Mouse (Mus musculus) B cell, adult 2 months (primary cell): ENCODE results near the gene Rgs8.

Source experiments
- DNase-seq, 2 experiments: peaks; one replicate each; pipeline ENCODE4 v3.0.0; 2022

The Rgs8 gene

DNA sequence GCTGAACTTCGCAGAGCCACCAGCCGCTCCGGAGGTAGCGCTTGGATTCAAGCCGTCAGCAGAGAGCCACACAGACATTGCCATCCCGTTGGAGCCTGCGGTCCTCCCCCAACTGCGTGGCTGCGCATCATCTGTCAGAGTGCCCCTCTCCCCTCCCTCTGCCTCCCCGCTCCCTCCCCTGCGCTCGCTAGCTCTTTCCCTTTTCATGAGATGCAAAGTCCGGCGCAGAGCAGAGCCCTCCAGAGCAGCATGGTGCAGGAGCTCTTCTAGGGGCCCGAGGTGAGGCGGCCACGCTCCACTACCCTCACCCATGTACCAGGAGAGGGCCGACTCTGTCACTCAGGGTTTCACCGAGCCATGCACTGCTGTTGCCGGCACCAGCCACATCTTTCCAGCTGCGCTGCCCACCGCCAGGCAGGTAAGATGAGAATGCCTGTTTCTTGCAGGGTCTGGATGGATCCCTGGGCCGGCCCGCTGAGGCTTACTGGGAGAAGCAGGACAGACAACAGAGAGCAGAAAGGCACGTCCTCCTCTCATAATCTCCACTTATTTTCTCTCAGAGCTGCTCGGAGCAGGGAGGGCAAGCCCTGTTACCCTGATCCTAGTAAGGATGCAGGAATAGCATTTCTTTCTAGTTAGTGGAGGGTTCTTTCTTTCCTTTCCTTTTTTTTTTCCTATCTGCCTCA, at the start of gene Rgs8:
TSS of gene Rgs8 (plus strand) at position 88 of the 686 bp plus-strand sequence.
- DNase-seq: peak in 1 of 2 experiments; percentile 9

DNA sequence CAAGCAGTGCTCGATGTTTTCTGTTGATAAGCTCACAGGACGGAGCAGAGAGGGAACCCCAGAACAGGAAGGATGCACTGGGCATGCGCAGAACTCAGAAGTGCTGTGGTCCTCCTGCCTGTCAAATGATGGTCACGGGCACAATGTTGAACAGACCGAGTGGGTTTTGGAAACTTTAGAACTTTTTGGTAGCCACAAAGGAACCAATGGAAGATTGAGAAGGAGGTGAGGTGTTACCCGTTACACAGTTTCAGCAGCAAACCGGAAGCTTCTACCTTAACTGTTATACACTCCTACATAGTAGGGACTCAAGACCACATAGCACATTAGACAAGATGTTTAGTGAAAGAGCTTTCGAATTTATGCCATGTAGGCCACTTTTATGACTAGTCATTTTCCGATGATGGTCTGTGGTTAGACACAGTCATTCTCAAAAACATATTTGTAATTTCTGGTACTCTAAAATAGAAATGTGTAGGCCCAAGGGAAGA, 35.4 kb upstream of the Rgs8 start:
- peak; percentile 47 to 55 for DNase-seq

DNA sequence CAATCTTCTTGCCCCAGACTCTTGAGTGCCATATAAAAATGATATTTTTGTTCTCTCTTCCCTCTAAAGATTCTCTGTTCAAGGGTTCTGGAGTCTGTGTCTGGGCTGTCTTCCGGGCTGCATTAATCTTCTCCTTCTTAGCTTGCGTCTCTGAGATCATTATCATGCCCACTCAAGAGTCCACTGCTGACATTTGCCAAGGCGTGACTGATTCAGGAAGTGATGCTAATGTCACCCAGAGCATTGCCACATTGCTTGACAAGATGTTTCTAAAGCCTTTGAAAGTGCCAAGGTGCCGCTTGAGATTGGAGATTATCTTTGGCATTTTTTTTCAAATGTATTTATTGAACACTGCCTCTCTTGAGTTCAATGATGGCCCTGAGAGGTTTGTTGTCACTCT, 29.8 kb upstream of the Rgs8 start:
- no peak for DNase-seq

DNA sequence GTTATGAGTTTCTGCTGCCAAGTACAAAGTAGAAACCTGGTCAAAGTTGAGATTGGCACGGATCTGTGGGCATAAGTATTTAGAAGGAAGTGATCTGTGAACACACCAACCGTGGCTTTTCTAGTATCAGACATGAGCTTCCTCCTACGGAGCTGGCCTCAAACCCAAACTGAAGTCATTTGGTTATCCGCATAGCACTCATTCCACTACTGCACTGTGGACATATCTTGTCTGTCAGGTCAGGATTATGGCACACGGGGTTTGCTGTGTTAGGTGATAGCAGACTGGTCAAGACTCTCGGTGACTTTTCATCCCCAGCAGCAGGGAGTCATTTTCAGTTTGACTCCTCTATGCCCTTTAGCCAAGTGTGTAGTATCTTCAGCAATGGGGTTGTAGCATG, 20.1 kb upstream of the Rgs8 start:
- peak; percentile 6 to 23 for DNase-seq

DNA sequence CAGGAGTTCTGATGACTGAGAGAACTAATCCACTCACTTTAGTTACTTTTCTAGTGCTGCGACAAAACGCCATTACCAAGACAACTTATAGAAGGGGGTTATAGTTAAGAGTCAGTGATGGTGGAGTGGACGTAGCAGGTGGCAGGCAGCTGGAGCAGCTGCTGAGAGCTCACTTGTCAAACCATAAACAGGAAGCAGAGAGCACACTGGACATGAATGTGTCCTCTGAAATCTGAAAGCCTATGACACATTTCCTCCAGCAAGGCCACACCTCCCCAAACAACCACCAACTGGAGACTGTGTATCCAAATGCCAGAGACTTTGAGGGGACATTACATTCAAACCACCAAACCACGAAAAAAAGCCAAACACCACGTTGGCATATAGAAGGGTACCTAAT, 17.8 kb upstream of the Rgs8 start:
- DNase-seq: no peak

DNA sequence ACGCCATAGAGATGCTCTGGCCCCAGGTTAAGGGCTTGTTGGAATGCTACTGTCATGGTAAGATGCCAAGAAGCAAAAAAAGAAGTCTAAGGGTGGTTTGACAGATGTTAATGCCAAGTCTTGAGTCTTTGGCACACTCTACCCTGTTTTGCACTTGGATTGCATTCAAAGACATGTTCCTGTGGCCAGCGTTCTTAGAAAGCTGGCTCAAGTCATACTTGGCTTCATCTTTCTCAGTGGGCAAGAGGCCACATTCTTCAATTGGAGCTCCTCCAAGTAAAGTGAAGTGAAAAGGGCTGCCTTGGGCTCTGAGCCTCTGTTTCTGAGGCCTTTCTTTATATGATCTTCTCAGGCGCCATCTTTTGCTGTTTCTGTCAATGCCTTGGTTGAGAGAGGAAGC, 17.3 kb upstream of the Rgs8 start:
- DNase-seq: no peak

DNA sequence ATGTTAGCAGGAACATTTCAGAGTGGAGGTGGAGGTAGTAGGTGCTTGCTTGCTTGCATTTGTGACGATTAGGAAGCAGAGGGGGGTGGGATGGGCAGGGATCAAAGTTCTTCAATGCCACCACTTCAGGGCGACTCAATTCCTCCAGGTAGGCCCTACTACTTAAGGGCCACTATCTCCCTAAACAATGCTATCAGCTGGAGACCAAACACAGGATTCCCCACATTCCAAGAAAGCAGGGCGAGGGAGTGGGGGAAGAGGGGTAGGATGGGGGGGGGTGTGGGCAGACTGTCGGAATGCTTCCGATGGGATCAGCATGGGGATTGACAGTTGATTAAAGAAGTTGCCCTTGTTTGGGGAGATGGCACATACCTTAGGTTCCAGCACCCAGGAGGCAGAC, 16.0 kb upstream of the Rgs8 start:
- no peak for DNase-seq

DNA sequence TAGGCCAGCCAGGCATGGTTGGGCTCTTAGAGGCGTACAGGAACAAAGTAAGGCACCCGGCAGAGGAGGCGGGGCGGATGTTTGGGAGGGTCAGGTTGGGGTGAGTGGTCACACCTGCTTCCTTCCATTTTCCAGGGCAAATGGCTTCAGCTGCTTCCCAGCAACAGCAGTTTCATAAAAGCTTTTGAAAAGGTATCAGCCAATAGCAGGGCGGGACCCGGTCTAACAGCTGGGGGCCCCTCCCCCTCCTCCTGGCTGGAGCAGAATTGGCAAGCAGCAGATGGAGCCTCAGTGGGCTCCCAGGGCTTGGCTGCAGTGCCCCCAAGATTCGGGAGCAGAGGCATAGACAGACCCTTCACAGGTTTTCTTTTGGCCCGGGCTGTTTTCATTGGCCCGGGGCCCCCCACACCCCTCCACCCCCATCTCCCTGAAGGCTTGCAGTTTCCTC, 11.3 kb upstream of the Rgs8 start:
- no peak for DNase-seq

DNA sequence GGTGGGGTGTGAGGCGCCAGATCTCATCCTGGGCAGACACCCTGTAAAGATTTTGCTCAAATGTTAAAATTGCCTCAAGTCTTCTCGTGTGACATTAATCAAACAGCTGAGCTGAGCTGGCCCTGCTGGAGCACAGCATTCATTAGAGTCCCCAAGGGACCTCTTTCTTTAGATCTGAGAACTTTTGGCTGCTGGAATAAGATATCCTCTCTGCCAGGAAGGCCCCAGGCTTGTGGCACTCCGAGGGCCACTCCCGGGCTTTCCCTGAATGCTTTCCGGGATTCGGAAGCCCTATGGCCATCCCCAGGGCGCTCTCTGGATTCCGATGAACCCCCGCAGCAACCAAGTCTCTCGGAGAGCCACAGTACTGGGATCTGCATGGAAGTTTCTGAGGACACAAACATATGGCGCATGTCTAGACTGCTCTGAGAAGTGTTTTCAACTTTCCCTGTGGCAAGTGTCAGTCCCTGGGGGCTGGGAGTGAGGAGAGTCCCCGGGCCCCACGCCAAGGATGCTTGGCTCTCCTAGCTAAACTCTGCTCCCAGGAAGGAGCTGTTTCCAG, 10.8 kb upstream of the Rgs8 start:
- DNase-seq: no peak

DNA sequence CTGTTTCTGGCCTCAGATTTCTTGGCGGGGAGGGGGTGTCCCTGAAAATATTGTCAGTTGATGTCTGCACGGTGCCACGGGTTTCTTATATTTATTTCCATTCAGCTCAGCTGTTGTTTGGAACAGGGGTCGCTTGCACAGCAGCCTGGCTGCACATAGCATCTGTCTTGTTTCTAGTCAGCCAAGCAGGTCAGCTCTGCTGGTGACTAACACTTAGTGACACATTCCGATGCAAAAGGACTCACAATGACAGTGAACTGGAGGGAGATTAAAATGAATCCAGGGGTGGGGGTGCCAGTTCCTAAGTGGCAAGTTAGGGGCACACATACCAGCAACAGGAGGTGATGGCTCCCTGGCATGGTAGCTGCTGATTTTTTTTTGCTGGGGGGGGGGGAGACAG, 849 bp downstream of the Rgs8 start:
- DNase-seq: no peak

DNA sequence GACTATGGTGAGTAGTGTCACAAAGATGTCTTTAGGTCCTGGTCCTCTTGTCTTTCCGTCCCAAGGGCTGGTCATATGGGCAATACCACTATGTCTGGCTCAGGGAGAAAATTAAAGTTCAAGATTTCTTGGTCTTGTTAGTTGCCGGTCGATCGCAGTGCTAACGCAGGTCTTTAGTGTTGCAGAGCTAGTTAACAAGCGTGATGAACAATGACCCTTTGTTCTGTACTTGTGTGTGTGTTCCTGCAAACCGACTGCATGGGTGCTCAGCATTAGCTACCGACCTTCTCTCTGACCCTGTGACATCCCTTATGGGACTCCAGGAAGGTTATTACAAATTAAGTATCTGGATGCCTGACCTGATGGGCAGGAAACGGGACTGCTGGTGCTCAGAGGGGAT, 6.8 kb downstream of the Rgs8 start:
- no peak for DNase-seq

DNA sequence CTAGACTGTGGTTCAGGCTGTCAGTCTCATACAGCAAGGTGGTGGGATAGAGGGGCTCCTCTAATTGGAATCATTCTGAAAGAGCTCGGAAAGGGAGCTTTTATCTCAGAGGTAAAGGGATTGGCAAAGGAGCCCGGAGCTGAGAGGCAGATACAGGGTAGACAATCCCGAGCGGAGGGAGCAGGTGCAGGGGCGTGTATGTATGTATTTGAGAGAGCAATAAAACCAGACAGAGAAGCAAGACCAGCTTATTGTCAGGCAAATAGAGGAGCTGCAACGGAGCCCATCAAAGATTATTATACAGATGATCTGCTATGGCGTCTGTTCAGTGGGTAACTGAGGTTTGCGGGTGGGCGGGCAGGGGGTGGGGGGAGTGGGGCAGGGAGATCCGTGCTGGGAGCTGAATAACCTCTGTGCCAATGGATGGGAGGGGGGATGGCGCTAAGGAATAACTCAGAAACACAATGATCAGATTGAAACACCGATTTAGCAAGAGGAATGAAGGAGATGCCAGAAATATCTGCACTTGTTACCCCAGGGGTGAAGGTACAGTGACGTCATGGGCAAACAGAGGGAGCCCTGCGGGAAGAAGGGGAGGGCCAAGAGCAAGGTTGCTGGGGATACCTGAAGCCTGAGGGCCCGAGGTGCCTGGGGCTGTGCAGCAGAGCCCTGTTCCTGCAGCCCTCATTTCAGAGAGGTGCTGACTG, 8.3 kb downstream of the Rgs8 start:
- DNase-seq: no peak

DNA sequence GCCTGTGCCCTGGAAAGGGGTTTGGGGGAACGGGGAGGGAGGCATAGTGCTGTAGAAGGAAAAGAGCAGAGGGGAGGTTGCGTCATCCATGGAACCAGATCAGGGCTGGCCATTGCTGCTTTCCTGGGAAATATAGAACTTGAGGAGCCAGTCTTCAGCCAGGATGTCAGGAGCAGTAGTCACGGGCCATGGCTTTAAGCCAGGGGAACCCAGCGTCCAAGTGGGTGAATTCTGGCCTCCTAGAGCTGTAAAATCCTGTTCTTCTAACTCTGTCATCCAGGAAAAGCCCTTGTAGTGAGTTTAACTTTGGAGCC, 8.8 kb downstream of the Rgs8 start:
- DNase-seq: no peak

DNA sequence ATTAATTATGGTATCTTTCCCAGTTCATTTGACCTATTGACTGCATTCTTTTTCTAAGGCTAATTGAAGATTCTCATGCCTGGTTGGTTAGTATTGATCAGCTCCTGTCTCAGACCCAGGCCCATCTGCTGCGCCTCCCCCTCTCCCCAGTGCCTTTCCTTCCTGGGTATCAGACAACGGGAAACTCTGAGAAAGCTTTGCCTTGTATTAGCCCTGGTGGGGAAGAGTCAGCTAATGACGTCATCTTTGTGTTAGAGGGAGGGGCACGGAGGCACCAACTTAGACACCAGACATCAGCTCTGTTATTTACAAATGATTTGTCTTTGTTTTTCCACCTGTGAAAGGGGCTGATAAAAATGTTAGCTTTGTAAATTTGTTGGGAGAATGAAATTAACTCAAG, 9.5 kb downstream of the Rgs8 start:
- no peak for DNase-seq

DNA sequence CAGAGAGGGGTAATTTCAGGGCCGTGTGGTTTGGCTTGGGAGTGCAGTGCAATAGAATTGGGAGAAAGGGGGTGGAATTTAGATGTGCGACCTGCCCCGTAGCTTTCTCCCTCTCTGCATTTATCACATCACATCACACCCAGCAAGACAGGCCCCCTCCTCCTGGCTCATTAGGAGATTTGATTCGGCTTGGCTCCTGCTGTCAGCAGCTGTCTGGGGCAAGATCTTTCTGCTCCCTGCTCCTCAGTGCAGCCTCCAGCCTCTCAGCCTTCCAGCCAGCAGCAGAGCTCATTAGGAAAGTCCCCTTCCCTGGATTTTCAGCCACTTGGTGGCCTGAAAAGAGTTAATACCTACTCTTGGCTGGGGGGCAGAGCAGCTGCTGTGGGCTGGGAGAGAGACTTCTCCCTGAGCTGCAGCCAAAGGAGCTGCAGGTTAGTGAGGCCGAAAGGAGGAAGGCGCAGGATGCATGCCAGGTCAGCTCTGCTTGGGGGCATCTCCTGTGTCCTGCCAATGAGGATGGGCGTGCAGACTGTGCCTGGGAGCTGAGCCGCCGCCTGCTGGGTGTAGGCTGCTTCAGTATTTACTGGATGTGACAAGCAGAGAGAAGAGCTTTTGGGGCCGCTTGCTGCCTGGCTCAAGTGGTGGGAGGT, 12.4 kb downstream of the Rgs8 start:
- no peak for DNase-seq

DNA sequence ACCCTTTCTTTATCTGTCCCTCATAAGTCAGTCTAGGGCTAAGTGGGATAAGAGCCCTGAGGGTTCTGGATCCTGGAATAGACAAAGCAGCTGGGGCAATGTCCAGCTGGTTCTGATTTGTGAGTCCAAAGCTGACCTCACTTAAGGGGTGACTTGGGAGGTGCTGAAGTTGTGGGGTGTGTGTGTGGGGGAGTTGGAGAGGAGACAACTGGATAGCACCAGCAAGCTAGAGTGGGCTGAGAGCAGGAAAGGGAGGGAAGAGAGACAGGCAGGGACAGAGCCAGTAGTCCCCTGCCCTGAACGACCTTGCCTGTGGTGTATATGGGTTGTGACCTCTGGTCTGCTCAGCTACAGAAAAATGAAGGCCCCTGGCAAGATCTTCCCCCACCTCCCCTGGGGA, 13.4 kb downstream of the Rgs8 start:
- no peak for DNase-seq

DNA sequence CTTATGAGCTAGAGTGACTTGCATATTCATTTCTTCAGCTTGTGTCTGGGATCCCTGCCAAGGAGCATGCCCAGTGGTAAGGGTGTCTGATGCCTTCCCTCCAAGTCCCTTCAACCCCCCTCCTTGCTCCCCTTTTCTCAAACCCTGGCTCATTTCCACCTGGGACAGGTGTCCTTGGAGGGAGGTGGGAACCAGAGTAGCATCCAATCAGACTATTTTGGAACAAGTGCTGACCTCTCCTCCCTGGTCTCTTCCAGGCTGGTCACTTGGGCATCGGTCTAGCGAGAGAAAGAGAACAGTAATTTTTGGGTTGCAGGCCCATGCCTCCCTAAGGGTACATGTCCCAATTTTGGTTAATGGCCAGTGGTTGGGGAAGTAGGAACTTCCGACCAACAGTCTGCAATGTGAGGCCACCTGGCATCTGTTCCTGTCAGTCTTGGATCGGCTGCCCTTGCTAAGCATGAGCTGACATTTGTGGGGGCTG, 14.5 kb downstream of the Rgs8 start:
- DNase-seq: no peak

DNA sequence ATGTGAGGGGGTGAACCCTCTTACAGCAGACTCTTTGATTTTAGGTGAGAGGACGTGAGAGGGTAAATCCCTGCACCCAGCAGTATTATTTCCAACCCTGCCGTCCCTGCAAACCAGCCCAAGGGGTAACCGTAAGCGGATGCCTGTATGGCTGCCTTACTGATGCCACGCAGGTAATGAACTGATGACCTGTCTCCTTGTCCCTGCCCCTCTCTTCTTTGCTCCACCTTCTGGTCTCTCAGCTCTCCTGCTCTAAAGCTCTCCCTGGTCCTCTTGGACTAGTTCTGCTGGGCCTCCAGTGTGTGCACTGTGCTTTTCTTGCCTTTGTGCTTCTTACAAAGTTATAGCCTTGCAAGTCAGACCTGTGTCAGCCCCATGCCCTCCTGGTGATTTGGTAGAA, 15.0 kb downstream of the Rgs8 start:
- no peak for DNase-seq

DNA sequence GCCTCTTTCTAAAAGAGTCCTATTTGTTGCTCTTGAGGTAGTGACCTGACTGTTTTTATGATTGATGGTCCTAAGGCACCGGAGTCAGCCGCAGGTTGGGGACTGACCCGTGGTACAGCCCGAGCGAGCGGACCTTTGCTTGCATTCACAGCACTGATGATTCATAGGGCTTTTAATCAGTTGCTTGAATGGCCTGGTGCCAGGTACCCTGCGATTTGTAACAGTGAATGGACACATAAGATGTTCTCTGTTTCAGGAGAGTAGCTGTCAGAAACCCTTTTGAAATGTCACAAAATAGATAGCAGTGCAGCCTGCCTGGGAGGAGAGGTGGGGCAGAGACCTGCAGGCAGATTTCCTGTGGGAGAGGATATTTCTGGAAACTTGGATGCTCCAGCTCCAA, 16.3 kb downstream of the Rgs8 start:
- no peak for DNase-seq

DNA sequence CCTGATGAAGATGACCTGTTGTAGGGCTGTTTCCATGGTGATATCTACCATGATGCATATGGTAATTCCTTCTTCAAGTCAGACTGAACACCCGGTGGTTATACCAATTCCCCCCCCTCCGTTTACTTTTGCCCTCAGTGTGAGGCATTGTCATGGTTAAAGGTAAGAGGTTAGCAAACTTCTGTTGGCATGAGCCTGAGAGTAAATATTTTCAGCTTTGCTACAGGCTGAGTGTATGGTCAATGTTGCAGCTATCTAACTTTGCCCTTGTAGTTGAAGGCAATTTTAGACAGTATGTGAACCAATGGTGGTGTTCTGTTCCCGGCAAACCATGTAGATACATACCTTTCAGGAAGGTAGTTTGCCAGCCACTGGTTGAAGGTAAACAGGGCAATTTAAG, 16.9 kb downstream of the Rgs8 start:
- no peak for DNase-seq

DNA sequence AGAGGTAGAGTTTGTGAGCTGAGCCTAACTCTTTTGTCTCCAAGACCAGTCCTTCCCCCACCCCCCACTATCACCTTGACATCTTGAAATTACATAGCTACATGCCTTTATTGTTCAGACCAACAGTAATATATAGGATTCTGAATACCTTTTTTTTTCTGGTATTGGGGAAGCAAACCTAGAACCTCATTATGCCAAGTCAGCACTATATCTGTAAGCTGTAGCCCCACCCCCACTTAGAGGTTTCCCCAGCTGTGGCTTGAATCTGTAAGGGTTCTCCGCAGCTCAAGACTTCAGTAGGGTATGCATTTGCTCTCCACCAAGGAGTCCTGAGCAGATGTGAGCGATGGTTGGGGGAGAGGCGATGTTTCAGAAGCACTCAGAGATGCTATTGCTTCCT, 18.5 kb downstream of the Rgs8 start:
- no peak for DNase-seq

DNA sequence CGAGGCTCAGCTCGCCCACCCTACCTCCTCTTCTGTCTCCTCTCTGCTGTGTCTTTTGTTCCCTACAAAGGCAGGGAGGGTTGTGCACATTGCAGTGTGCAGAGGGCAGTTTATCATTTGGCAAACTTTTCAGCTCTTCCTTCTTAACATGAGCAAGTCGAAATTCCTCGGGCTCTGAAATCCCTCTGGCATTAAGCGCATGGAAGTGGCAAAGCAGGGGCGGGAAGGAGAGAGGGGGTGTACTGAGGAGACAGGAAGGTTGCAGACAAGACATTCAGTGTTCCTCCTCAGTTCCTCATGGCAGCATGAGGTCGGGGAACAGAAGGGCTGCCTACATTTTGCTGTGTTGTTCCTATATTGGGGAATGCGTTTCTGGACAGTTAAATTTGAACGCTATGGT, 19.9 kb downstream of the Rgs8 start:
- DNase-seq: no peak

DNA sequence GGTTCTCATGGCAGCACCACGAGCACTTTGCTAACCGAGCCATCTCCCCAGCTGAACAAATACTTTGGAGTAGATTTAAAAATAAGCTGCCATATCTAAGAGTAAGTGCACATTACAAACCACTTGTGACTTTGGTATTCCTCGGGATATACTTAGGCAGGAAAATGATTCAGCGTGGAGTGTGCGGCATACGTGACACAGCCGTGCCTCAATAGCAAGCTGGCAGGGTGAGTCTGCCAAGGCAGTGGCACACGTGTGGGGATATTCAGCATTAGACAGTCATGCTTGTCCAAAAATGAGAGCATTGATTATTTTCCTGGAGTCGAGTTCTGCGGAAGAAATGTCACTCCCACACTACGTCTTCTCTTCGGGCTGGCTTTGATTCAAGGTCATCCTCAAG, 21.1 kb downstream of the Rgs8 start:
- no peak for DNase-seq

DNA sequence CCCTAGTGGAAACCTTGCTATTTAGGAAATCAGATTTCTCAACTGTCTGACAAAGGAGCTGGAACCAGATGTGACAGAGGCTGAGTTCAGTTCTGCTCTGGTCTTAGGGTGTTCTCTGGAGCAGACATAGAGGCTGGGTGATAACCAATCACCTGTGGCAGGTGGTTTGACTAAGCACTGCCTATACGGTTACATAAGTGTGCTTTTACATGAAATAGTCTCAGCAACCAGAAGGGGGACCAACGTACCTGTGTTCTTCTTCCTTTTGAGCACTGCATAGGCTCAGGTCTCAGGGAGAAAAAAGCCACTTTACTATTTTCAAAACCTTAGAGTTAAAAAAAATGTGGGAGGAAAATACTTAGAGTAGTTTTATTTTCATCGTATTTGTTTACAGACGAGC, 22.8 kb downstream of the Rgs8 start:
- DNase-seq: no peak
